Mouse (Mus musculus) urinary bladder, postnatal 10 days (tissue): ENCODE measurements around the gene Ccdc152.

ENCODE experiments used
- DNase-seq: peaks from one replicate; pipeline ENCODE4 v3.0.0; 2022; ENCODE audit warnings: low spot score

Gene Ccdc152

GRCm38 (mm10) chr15:3303426-3303825, at the start of gene Ccdc152:
TSS of gene Ccdc152 (minus strand) at chr15:3303526.
- no peak for DNase-seq

- no peak for DNase-seq
These were observed 46.2 kb upstream of the Ccdc152 start for GRCm38 (mm10) chr15:3349306-3350064.

DNA sequence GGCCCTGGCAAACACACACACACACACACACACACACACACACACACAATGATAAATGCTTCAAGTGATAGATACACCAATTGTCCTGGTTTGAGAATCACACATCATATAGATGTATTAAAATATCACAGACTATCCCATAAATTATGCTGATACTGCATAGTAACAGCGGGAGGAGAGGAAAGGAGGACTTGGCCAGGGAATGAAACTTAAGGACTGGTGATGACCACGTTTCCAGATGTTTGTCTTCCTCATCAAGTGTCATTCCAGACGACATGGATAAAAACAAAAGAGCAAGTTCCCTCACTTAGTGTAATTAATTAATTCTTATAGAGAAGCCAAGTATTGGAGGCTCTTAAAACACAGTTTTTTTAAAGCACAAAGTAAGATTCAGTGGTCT, 43.4 kb upstream of the Ccdc152 start:
- DNase-seq = no peak

DNA sequence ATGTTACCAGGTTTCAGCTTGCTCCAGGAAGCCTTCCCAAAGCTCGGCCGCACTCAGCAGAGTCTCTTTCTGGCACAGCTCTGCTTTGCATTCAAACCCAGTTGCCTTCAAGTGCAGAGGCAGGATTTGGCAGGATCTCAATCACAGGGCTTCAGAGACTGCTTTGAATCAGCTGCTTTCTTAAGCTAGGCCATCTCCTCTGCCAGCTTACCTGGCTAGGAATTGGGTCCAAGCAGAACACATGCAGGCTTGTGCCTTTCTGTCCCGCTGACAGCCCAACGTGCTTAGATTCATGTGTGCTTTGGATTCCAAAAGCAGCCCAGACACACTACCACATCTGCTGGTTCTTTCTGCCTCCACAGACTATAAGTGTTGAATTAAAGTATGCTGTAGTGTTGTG, 41.2 kb upstream of the Ccdc152 start:
- DNase-seq = no peak

- DNase-seq = no peak
These were observed 38.7 kb upstream of the Ccdc152 start for GRCm38 (mm10) chr15:3341806-3342582.

DNA sequence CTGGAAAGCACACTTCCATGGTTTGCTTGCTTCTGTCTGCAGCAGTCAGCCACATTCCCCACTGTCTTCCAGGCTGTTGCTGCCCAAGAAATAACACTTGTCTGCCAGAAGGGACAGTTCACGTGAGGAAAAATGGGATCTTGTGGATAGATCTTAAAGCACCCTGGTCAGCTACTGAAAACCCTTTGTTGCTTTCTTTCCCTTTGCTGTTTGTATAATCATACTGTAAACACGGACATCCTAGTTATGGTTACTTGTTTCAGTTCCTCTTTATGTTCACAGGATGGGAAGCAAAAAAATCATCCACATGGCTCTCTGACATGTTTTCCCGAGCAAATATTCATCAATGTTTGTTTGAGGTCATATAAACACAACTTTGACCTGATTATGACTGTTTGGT, 36.5 kb upstream of the Ccdc152 start:
- DNase-seq = no peak

DNA sequence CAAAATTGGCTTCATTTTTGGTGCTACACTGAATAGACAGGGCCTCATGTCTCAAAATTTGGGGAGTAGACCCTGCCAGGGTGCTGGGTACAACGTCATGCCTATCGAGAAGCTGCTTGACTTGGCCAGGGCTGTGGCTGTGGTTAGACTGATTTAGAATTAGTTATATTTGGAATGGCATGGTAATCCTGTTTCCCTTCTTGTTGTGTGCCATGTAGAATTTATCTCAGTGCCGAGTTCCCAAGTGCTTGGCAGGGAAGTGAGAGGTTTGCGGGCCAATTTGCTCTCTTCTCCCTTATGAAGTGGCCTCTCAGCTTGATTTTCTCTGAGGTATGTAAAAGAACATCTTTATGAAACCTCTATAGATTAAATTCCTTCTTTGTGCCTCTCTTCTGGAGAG, 29.2 kb upstream of the Ccdc152 start:
- no peak for DNase-seq

DNA sequence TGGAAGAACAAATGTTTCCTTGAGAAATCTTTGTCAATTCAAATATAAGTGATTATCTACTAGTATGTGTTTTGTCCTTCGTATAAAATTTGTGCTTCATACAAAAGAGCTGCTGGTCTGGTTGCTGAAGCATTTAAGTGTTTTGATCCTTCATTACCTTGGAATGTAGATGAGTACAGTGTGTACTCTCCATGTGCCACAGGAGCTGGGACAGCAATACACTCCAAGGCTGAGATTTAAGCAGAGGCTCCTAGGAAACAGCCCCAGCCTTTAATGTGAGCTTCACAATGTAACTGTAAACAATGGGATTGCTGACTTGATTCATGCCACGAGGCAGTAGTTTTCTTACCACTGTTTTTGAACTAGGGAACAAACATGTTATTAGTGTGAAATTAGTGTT, 28.5 kb upstream of the Ccdc152 start:
- no peak for DNase-seq

DNA sequence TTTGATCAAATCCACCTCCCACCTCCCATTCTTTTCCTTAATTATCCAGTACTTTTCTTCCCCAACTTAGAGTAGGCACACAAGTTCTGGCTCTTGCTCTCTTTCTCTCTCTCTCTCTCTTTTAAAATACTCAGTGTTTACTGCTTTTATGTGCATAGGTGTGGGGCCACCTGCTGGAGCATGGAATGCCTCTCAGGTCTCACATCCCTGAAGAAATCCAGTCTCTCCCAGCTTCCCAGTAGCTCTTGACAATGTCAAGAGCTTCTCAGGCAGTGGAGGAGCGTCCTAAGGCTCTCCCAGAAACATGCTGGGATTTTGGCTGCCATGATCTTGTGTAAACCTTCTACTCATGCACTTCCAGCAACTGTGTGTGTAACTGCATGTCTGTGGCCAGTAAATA, 27.0 kb upstream of the Ccdc152 start:
- DNase-seq = no peak

DNA sequence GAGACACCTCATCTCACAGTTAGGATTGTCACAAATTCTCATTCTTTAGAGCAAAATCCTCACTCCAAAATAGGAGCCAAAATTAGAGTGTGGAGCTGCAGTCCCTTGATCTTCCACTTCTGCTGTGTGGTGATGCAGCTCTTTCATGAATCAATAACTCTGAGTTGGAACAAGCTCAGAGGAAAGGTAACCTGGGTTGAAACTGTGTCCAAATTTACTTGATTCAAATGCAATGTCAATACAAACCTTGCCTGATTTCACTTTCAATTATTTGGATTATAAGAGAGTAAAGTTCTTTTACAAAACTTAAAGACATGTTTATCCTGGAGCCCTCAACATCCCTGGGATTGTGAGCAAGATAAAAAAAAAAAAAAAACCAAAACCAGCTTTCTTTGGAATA, 19.7 kb upstream of the Ccdc152 start:
- DNase-seq = no peak

DNA sequence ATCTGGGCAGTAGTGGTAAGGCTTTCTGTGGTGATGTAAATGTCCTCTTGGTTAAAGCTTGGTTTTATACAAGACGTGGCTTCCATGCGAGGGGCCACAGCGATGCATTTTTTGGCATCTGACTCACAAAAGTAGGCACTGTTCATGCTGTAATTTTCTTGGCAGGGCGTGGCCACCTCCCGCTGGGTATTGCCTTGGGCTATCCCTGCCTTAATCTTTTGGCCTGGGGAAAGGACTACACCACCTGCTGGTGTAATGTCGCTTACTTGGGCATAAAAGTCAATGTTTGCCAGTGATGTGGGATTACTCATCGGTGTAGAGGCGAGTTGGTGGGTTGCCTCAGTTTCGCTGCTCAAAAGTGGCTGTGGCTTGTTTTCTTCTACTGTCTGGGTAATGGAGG, 16.6 kb upstream of the Ccdc152 start:
- DNase-seq = no peak

- no peak for DNase-seq
These were observed 13.3 kb upstream of the Ccdc152 start for GRCm38 (mm10) chr15:3316617-3317016.

GRCm38 (mm10) chr15:3312937-3313336, 9.6 kb upstream of the Ccdc152 start:
- DNase-seq = no peak

DNA sequence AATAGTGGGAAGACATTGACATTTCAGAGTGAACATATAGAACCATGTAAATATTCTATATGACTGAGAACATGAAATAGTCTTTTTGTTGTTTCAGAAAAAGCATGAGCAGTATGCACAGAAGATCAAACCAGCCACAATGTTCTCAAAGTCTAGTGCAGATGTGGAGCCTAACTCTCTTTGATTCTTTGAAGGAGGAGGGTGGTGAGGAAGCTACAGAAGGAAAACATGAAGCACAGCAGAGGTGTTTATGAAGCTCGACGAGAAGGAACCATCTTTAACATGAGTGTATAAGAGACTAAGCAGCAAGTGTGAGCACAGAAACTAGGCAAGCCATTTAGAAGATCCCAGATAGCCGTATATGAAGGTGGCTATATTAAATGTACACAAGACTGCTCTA, 6.5 kb upstream of the Ccdc152 start:
- no peak for DNase-seq

- no peak for DNase-seq
These were observed 2.8 kb downstream of the Ccdc152 start for GRCm38 (mm10) chr15:3300361-3301100.

DNA sequence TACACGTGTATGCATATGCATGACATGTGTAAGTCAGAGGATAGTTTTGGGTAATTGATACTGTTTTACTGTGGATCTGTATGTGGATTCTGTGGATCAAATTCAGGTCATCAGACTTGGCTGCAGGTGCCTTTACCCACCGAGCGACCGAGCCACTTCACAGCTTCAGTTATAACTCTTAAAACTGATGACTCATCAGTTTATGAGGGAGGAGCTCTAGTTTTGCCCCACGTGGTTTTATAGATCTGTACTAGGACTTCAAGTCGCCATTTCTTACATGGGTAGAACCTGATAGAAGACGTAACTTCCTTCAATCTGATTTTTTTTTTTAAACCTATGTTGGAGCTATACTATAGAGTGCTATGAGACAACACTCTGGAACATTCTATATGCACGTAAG, 5.7 kb downstream of the Ccdc152 start:
- DNase-seq = no peak

DNA sequence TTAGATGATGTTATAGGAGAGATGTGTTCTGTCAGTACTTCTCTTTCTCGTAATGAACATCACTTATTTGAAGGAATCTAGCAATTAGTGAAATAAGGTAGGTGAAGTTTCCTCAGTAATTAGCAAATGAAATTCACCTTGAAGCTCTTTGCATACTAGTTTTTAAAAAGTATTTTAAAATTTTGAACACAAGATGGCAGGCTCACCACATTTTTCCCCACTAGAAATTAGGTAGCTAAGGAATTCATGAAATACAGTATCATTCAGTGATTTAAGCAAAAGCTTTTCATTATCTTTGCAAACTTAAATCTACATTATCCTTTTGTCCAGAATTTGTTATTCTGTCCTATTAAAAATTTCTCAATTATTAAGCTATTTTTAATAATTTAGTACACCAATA, 7.3 kb downstream of the Ccdc152 start:
- DNase-seq = no peak

DNA sequence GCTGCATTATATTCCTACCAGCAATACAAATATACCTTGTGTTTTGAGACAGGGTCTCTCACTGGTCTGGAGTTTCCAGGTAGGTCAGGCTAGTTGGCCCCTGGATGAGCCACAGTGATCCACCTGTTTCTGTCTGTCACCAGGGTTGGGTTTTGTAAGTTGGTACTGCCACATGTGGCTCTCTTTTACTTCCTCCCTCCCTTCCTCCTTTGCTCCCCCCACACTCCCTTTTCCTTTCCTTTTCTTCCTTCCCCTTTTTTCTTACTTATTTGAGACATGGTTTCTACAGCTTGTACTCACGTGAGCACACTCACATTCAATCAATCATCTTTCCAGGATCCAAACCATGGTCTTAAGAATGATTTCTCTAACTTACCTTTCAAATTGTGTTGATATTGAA, 9.8 kb downstream of the Ccdc152 start:
- DNase-seq = no peak

DNA sequence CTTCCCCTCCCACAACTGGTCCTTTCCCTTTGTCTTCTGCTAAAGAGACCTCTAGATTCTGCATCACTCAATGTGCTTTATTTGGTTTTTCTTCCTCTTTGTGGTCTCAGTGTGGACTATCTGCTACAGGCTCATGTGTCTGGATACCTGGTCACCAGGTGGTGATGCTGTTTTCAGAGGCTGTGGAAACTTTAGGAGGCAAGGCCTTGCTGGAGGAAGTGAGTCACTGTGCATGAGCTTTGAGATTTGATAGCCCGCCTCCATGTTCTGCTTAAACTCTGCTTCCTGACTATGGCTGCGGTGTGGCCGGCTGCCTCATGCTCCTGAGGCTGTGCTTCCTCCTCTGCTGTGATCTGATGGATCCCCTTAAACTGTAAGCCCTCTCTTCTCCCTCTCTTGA, 12.9 kb downstream of the Ccdc152 start:
- no peak for DNase-seq

DNA sequence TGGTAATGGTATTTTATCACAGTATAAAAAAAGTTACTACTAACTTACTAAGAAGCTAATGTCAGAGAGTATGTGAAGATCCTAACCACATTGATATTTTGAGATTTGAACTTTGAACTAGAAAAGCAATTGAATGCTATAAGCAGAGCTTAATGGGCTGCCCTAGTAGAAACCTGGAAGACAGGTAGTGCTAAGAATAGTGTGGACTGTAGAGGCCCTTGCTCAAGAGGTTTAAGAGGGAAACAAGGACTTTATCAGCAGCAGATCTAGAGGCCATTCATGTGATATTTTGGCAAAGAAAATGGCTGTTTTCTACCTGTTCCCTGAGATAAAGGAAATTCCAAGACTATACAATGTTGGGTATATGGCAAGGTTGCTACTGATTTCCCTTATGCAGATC, 17.3 kb downstream of the Ccdc152 start:
- DNase-seq = no peak

DNA sequence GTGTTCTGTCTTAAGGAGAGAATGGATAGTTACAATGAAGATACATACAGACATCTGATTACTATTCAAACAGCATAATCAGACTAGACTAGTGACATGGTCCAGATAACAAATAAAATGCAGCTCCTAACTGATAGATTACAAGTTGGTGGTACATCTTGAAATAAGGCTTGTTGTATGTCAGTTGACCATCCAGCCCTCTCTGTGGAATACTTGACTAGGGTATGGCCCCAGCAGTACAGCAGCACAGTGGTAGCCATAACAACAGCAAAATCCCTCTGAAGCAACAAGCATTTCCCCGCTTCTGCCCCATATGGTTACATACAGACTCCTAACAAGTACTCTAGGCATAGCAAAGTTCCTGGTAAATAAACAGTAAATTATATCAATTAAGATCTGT, 21.6 kb downstream of the Ccdc152 start:
- no peak for DNase-seq

- DNase-seq = no peak
These were observed 22.1 kb downstream of the Ccdc152 start for GRCm38 (mm10) chr15:3281216-3281615.

DNA sequence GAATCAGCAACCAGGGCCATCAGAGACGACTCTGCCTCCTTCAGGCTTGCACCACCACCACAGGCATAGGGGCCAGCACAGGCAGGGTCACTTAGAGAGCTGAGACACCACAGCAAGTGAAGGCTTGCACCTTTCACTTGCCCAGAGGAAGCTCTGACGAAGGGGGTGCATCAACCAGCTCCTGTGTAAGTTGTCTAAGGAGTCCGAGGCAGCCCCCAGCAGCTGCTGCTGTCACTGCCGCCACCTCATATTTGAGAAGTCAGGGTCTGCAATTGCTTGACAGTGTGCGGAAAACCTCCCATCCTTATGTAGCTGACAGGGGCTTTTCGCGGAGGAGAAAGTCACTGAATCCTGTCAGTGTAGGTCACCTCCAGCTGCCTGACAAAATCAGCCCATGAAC, 24.1 kb downstream of the Ccdc152 start:
- no peak for DNase-seq
